Mouse (Mus musculus) frontal cortex, adult 2 months (tissue): ENCODE data around the gene Ehd2. TPM values are rescaled to one million over a fixed set of nuclear protein-coding genes. Genes with fewer than 3 reads are reported as not detected.
A peak's percentile ranks its signal among the peaks of the same experiment; 100 is the strongest.

ENCODE experiments used
- DNase-seq, 2 experiments: peaks; one replicate each; pipeline ENCODE4 v3.0.0; 2022; ENCODE audit warnings: low spot score in 1 of 2; ENCODE audit errors: extremely low spot score in 1 of 2
- polyA plus RNA-seq: library from polyadenylated mRNA; depleted of rRNA; stranded (reverse); fragments of >200 nt; gene quantifications from 2 replicates; pipeline ENCODE4 v1.2.3, GENCODE M21; 2012

Ehd2 gene
- polyA plus RNA-seq, 1 experiment = 5.0 TPM

- DNase-seq = peak in 1 of 2 experiments; percentile 63
Observed at GRCm38 (mm10) chr7:15975904-15976303, 8.5 kb upstream of the Ehd2 start.

DNA sequence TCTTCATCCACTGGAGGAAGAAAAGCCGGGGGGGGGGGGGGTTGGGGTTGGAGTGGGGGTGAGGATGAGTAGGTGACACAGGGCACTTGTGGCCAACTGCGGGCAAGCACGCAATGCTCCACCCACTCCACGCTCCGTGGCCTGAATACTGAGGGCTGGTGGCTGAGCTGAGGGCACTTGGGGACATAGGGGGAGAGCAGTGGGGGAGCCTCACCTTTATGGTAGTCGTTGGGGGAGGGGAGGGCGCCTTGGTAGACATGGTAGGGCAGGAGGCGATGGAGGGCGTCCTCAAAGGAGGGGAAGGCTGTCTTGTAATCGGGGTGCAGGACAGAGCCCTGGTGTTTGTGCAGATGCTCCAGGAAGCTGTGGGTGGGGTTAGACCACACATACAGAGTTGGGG, 8.1 kb upstream of the Ehd2 start:
- DNase-seq = no peak

GRCm38 (mm10) chr7:15974712-15975111, 7.3 kb upstream of the Ehd2 start:
- DNase-seq = peak; percentile 35 to 78

DNA sequence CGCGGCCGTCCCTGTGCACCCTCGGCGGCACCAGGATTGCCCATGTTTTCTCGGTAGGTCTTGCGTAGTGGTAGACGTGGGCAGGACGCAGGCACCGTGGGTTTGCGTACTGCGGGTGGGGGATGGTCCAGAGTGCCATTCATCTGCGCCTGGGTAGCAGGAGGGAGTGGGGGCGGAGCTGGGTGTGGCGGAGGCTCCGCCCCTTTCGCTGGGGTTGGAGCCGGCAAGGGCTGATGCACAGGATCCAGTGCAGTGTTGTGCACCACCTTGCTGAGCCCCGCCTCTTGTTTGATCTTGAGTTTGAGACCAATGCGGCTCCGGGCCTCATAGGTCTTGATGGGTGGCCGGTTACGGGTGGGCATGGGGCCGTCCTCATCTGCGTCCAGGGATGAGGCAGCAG, 4.9 kb upstream of the Ehd2 start:
- no peak for DNase-seq

- DNase-seq = no peak
Observed at GRCm38 (mm10) chr7:15969674-15970073, 2.3 kb upstream of the Ehd2 start.

DNA sequence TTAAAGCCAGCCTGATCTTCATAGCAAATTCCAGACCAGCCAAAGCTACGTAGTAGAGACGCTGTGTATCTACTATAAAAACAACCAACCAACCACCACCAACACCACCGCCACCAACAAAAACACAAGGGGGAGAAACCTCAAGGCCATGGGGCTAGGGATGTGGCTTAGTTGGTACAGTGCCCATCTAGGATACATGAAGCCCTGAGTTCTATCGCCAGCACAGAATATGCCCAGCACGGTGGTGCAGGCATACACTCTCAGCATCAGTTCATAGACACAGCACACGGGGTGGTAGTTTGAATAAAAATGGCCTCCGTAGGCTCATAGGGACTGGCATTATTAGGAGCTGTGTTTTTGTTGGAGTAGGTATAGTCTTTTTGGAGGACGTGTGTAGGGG, 955 bp upstream of the Ehd2 start:
- no peak for DNase-seq

- DNase-seq = no peak
Observed at GRCm38 (mm10) chr7:15966489-15966888, 878 bp downstream of the Ehd2 start.

- DNase-seq = no peak
Observed at GRCm38 (mm10) chr7:15963798-15964652, 3.3 kb downstream of the Ehd2 start.

- DNase-seq = peak in 1 of 2 experiments; percentile 48
Observed at GRCm38 (mm10) chr7:15962311-15963288, 4.8 kb downstream of the Ehd2 start.

- DNase-seq = no peak
Observed at GRCm38 (mm10) chr7:15961798-15962197, 5.6 kb downstream of the Ehd2 start.

DNA sequence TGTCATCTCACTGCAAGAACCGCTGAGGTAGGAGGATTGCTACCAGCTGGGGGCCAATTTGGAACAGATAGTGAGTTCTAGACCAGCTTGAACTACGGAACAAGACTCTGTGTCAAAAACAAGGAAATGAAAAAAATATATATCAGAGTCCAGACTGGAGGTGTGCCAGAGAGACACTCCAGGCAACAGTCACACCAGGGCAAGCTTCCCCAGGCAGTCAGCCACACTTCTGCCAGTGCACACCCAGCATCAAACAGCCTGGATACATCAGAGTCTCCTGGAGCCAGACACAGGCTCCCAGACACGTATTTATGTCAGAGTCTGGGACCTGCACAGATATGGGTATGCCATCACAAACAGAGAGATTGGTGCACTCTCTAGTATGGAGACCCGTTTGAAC, 6.1 kb downstream of the Ehd2 start:
- DNase-seq = no peak

GRCm38 (mm10) chr7:15960691-15961090, 6.7 kb downstream of the Ehd2 start:
- DNase-seq = no peak

DNA sequence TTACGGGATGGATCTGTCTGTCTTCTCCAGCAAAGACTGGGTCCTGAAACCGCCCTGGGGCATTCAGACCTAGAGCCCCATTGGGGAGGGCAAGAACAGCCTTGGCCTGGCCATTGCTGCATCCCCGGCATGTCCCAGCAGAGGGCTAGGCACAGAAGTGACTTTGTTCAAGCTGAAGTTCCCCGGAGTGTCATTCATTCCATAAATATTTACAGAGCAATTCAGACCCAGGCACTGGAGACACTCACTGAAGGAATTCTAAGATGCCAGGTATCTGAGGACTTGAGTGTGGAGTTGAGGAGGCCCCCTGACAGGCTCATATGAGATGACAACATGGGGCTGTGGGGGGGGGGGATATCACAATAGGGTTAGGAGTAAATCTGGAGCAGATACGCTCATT, 11.2 kb downstream of the Ehd2 start:
- no peak for DNase-seq

GRCm38 (mm10) chr7:15955509-15955908, 11.9 kb downstream of the Ehd2 start:
- DNase-seq = no peak

DNA sequence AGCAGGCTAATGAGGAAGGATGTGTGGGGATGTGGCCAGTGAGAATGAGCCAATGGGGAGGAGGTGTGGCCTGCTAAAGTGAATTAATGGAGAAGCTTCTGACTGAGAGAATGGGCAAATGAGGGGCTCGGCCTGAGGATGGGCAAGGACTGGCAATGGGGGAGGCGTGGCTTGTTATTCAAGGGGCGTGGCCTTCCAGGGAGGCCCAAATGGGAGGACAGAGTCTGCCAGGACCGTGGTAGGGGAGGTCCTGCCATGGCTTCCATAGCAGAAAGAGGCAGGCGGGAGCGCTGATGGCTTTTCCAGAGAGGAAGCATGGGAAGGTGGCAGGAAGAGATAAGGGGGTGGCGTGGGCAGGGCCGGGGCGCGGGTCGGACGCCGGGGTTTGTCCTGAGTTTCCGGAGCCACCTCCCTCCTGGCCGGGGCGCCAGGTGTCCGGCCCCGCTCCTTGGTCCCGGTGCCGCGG, 12.4 kb downstream of the Ehd2 start:
- DNase-seq = no peak

GRCm38 (mm10) chr7:15954436-15954835, 12.9 kb downstream of the Ehd2 start:
- no peak for DNase-seq

DNA sequence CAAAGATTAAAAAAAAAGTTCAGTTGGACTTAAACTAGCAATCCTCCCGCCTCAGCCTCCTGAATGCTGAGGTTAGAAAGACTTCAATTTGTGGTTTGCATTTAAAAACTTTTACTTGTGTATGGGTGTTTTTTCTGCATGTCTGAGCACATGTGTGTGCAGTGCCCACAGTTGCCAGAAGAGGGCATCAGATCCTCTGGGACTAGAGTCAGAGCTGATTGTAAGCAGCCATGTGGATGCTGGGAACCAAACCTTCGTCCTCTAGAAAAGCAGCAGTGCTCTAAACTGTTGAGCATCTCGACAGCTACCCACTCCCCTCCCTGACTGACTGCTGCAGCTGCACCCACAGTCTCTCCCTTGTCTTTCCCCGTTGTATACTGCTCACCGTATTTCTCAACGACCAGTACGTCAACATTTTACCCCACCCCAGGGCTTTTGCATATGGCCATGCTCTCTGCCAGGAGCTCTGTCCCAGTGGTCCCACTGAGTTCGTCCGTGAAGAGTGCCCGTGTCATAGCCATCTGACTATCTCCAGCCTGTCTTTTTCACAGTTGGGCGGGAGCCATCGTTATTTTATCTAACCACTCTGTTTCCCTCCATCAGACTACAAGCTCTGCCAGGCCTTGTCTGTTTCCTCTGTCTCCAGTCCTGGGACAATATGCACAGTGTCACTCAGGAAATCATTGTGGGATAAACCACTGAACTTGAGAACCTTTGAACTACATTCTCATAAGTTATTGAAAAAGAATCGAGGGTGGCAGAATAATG, 13.9 kb downstream of the Ehd2 start:
- DNase-seq = no peak

DNA sequence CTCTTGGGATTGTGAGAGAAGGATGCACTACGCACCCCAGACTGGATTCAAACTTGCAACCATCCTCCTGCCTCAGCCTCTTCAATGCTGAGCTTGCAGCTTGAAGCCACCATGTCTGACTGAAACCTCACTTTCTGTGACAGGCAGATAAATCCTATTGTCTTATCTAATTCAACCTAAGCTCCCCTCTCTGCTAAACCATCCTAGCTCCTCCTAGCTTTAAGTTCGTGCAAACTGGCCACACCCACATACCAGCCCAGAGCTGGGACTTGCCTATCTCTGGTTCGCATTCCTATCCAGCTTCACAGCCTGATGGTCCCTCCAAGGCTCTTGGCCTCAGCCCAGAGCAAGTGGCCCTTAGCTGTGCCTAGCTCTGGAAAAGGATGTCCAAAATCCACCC, 15.0 kb downstream of the Ehd2 start:
- no peak for DNase-seq

GRCm38 (mm10) chr7:15950008-15950407, 17.4 kb downstream of the Ehd2 start:
- no peak for DNase-seq

GRCm38 (mm10) chr7:15949216-15949790, 18.1 kb downstream of the Ehd2 start:
- DNase-seq = no peak
